Mouse (Mus musculus): ENCODE measurements around the gene Ppp1r7. TPM values are rescaled to one million over a fixed set of nuclear protein-coding genes. Genes with fewer than 3 reads are reported as not detected.
"Not testable (repeated sequence)": the region's sequence is repeated elsewhere in the genome, so short reads cannot be mapped to it uniquely, and the experiment has no call there.

Ppp1r7 gene
- polyA plus RNA-seq (2015; fragmentation: Nextera tagmentation; extraction: Ambion mirVana): 48.0 and 55.7 TPM in 2 replicates

DNA sequence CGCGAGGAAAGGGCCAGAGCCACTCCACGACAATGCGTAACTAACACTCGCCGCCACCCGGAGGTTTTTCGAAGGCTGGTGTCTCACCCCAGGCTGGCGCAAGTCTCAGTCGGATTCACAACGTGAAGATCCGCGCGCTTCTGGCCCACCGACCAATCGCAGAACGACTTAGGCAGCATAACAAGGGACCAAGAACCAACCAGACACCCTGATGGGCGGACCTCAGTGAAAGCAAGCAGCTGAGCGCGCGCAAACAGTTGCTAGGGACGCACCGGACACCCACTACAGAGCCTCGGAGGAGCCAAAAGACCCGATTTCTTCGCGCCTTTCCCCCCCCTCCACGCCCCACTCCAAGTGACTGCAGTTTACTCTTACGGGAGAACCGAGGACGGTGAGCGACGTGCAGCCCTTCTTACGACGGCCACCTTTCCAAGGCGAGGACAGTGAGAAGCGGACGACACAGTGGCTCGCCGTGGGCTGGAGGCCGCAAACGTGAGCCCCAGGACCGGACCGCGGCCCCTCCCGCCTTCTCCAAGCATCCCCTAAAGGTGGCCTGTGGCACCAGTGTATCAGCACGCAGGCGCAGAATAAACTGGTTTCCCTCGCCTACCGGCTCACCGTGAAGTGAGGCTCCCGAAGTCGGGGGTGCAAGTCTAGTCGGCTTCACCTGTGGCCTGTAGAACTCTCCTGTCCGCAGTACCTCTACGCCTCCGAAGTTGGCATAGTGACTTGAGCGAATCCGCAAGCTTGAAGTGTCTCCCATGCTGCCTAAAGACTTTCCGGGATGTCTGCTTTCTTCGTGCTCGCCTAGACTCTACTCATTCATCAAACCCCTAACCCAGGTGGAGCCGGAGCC, at the start of gene Ppp1r7, which contains the start of gene Pask:
Gene Ppp1r7 (plus strand): TSS at position 207 of the 856 bp plus-strand sequence.
Gene Pask (minus strand): TSS at position 835 of the 856 bp plus-strand sequence.
- Histone ChIP-seq H3K4me1 (peaks cover 14% of the 10 kb centered on the region), H3K27me3 (no peaks in the 10 kb centered on the region), H3K36me3 (peaks cover 13% of the 10 kb centered on the region), H3K9ac (peak within 1 kb of the TSS; percentile 87), H3K4me2 (peak within 1 kb of the TSS; percentile 84), H3K9me3 (no peaks in the 10 kb centered on the region), H3K27ac (peak within 1 kb of the TSS; percentile 79), H3K4me3 (peak within 1 kb of the TSS; percentile 98)
- ATAC-seq (ENCODE audit: insufficient number of reproducible peaks, low FRiP score, low TSS enrichment, low read depth): peak; percentile 97
- WGBS: under 1% methylated on average over 63 of the region's 63 CpGs

DNA sequence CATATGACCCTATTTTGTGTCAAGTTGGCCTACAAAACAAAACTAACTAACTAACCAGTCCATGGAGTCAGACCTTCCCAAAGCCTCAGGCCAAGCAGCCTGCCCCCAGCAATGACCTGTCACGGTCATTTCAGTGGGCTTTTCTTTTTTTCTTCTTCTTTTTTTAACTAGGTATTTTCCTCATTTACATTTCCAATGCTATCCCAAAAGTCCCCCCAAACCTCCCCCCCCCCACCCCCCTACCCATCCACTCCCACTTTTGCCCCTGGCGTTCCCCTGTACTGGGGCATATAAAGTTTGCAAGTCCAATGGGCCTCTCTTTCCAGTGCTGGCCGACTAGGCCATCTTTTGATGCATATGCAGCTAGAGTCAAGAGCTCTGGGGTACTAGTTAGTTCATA, 48.2 kb upstream of the Ppp1r7 start:
- not testable (repeated sequence) for H3K27me3 ChIP-seq

DNA sequence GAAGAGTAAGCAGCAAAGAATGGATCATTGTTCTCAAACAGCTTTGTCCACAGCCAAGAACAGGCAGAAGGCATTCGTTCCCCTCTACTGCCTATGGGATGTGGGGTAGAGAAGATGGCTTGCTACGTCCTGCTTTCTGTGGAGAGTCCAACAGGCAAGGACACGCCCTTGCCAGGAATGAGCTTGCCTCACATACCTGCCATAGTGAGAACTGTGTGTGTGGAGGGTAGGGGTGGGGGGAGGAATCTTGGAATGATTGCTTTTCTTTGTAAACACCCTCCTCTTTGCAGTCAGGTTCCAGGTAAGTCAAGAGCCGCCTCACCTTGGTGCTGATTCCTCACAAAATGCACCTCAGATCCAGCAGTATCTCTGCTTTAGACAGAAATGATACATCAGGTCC, 42.9 kb upstream of the Ppp1r7 start:
- Histone ChIP-seq H3K27ac (no peak overlapping the region), H3K4me1 (peaks cover 6% of the 10 kb centered on the region), H3K36me3 (peaks cover 81% of the 10 kb centered on the region), H3K9ac (no peak overlapping the region), H3K4me3 (no peak overlapping the region), H3K4me2 (no peak overlapping the region), H3K27me3 (no peaks in the 10 kb centered on the region), H3K9me3 (no peaks in the 10 kb centered on the region)
- 79% methylated on average over 4 of the region's 4 CpGs for WGBS
- no peak for ATAC-seq (ENCODE audit: insufficient number of reproducible peaks, low FRiP score, low TSS enrichment, low read depth)

More for the DNA sequence above, 48.2 kb upstream of the Ppp1r7 start:
- 67% methylated on average over 3 of the region's 3 CpGs for WGBS
- ATAC-seq (ENCODE audit: insufficient number of reproducible peaks, low FRiP score, low TSS enrichment, low read depth); H3K27ac ChIP-seq; H3K4me3 ChIP-seq; H3K9me3 ChIP-seq; H3K4me1 ChIP-seq; H3K9ac ChIP-seq; H3K4me2 ChIP-seq: not testable (repeated sequence)
- peaks cover 71% of the 10 kb centered on the region for H3K36me3 ChIP-seq

DNA sequence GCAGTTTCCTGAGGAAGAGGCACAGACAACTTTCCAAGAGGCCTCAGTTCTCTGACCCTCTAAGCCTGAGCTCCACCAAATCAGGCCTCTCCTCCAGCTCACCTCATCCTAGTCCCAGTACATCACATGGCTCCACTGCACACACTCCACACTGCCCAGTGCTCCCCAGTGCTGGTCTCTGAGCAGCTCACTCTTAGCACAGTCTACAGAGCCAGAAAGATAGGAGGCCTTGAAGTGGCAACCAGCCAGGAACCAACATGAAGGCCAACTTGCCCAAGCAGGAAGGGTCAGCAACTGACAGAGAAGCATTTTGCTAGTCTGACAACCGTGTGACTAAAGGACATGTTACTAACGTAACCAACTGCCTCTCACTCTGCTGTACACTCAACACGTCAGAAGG, 42.1 kb upstream of the Ppp1r7 start:
- Histone ChIP-seq H3K36me3 (peaks cover 80% of the 10 kb centered on the region), H3K4me1 (peaks cover 12% of the 10 kb centered on the region), H3K27me3 (no peaks in the 10 kb centered on the region), H3K9ac (no peak overlapping the region), H3K27ac (no peak overlapping the region), H3K4me2 (no peak overlapping the region), H3K4me3 (no peak overlapping the region), H3K9me3 (no peaks in the 10 kb centered on the region)
- no peak for ATAC-seq (ENCODE audit: insufficient number of reproducible peaks, low FRiP score, low TSS enrichment, low read depth)
- 87% methylated on average over 3 of the region's 3 CpGs for WGBS

DNA sequence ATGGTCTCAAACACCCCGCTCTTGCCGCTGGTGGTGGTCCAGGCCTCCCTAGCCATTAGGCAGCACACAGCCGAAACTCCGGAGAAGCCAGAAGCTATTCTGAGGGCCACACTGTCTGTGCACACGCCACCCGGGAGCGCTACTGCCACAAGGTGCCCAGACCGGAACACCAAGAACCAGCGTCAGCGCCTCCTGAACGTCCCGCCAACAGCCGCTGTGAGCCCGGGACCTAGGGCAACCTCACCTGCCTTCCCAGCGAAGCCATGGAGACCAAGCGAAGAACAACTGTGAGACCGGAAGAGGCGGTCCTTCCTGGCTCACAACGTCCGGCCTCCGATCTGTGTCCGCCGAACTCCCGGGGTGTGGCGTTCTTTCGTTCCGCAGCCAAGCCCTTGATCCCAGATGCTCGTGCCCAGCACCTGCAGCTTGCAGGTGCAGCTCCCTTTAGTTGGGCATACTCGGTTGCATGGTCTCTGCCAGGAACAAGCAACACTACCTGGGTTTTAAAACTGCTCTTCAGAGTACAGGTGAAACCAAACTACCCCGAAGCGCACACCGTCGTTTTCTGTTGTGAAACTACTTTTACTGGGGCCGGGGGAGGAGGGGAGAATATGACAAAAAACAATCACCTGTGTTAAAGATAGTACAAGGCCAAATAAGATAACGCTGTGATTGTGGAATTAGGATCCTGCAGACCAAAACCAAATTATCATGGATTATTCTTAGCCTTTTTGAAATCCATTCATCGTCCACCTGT, 36.9 kb upstream of the Ppp1r7 start, which contains the start of gene Mterf4:
Gene Mterf4 (minus strand): TSS at position 335 of the 757 bp plus-strand sequence.
- H3K36me3 ChIP-seq: peaks cover 41% of the 10 kb centered on the region
- peak; percentile 76; the same call in 1 of the 2 replicates for ATAC-seq (ENCODE audit: insufficient number of reproducible peaks, low FRiP score, low TSS enrichment, low read depth)
- no peaks in the 10 kb centered on the region for H3K27me3 ChIP-seq
- H3K27ac ChIP-seq: 0 out of 2 replicates have a peak within 1 kb of the TSS, but pooled peaks have one; percentile 54
- H3K9me3 ChIP-seq: no peaks in the 10 kb centered on the region
- 7% methylated on average over 36 of the region's 36 CpGs for WGBS
- H3K4me3 ChIP-seq: peak within 1 kb of the TSS; percentile 74
- H3K4me1 ChIP-seq: peaks cover 15% of the 10 kb centered on the region
- H3K4me2 ChIP-seq: peak within 1 kb of the TSS; percentile 70
- H3K9ac ChIP-seq: peak within 1 kb of the TSS; percentile 70

DNA sequence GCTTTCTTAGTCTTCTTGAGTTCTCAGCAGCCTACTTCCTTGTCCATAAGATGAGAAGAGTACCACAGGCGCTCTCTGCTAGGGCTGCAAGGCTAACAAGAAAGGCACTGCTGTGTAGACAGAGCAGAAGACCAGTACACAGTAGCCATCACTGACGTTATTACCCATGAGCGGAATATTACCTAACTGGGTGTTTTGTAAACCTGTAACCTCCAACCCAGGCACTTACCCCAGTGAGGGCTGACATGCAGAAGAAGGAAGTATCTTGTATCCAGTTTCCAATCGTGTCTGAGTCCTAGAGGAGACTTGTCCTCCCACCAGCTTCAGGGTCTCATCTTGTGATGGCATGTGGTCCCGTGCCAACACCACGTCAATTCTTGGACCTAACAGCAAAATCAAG, 18.7 kb upstream of the Ppp1r7 start:
- Histone ChIP-seq H3K27ac (no peak overlapping the region), H3K4me1 (no peaks in the 10 kb centered on the region), H3K4me3 (no peak overlapping the region), H3K36me3 (peaks cover 79% of the 10 kb centered on the region), H3K9ac (no peak overlapping the region), H3K9me3 (no peaks in the 10 kb centered on the region), H3K4me2 (no peak overlapping the region), H3K27me3 (no peaks in the 10 kb centered on the region)
- 91% methylated on average over 6 of the region's 6 CpGs for WGBS
- no peak for ATAC-seq (ENCODE audit: insufficient number of reproducible peaks, low FRiP score, low TSS enrichment, low read depth)

DNA sequence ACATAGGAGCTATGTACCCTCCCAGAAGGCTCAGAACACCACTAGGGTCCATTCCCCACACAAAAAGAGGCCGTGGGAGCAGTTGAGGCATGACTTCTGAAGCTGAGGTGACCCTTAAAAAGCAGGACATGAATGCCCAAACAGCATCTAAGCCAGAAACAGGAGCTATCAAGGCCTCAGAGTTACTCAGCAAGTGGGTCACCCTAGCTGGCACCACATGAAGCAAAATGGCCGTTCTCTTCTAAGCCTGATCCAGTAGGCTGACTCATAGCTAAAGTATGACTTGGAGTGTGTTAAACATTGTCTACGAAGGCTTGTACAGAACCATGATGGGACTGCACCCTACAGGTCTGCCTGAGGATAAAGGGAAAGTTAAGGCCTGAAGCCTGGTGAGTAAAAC, 16.2 kb upstream of the Ppp1r7 start:
- ATAC-seq (ENCODE audit: insufficient number of reproducible peaks, low FRiP score, low TSS enrichment, low read depth): no peak
- Histone ChIP-seq H3K36me3 (peaks cover 67% of the 10 kb centered on the region), H3K4me1 (no peaks in the 10 kb centered on the region), H3K27ac (no peak overlapping the region), H3K9ac (no peak overlapping the region), H3K9me3 (no peaks in the 10 kb centered on the region), H3K27me3 (no peaks in the 10 kb centered on the region), H3K4me2 (no peak overlapping the region), H3K4me3 (no peak overlapping the region)
- 89% methylated on average over 3 of the region's 3 CpGs for WGBS

DNA sequence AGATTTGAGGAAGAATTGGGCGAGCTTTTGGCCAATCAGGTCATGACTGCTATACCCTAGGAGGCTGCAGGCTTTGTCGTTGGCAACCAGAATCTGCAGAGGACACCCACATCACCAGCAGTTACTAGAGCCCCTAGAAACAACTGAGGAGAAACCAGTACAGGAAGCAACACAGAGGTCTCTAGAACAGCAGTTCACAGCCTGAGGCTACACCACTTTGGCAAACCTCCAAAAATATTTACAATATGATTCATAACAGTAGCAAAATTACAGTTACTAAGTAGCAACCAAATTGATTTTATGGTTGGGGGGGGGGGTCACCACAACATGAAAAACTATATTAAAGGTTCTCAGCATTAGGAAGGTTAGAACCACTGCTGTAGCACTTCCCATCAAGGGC, 8.0 kb upstream of the Ppp1r7 start:
- no peak overlapping the region for H3K27ac ChIP-seq
- no peak overlapping the region for H3K4me3 ChIP-seq
- no peaks in the 10 kb centered on the region for H3K27me3 ChIP-seq
- H3K9ac ChIP-seq: no peak overlapping the region
- no peak overlapping the region for H3K4me2 ChIP-seq
- H3K9me3 ChIP-seq: no peaks in the 10 kb centered on the region
- whole genome bisulfite sequencing: 69% methylated on average over 2 of the region's 2 CpGs
- no peak for ATAC-seq (ENCODE audit: insufficient number of reproducible peaks, low FRiP score, low TSS enrichment, low read depth)
- H3K4me1 ChIP-seq: no peaks in the 10 kb centered on the region
- H3K36me3 ChIP-seq: peaks cover 47% of the 10 kb centered on the region

DNA sequence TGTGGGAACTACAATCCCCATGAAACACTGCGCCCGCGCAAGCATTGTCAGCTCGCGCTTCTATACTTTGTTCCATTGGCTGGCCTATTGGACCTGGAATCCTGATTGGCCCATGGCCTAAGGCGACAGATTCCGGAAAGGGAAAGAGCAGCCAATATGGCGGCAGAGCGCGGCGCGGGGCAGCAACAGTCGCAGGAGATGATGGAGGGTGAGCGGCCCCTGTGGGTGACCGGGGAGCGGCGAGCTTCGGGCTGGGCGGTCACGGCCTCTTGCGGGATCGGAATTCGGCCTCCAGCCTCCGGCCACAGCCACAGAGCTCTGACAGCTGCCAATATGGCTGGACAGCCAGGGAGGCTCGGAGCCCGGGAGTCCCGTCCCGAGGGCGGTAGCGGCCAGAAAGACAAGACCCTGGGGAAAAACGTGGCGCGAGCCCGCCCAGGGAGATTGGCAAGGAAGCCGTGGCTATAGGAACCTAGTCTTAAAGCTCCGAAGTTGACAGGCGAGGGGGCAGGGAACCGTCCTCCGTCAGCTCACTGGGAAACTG, 922 bp downstream of the Ppp1r7 start:
- Histone ChIP-seq H3K36me3 (peaks cover 20% of the 10 kb centered on the region), H3K4me3 (peak overlapping the region; percentile 98), H3K9me3 (no peaks in the 10 kb centered on the region), H3K4me2 (peak overlapping the region; percentile 84), H3K27ac (peak overlapping the region; percentile 79), H3K9ac (peak overlapping the region; percentile 87), H3K27me3 (no peaks in the 10 kb centered on the region), H3K4me1 (peaks cover 14% of the 10 kb centered on the region)
- WGBS: 0% methylated on average over 39 of the region's 39 CpGs
- ATAC-seq (ENCODE audit: insufficient number of reproducible peaks, low FRiP score, low TSS enrichment, low read depth): peak; percentile 92

DNA sequence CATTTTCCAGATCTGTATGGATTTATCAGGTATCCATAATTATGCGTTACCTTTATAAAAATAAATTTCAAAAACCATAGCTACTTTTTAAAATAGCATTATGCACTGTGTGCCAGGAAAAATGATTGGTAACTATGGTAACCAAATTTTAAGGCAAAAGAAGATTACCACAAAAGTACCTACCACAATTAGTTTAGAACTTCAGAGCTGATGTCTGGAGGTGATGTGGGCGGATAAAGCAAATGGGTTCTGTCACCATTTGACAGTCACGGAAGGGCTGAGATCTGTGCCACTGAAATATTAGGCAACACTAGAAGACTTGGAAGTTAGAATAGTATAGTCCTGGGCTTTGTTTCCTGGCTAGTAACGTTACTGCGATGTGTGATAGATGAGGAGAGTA, 4.5 kb downstream of the Ppp1r7 start:
- no peak overlapping the region for H3K4me3 ChIP-seq
- 92% methylated on average over 5 of the region's 5 CpGs for WGBS
- H3K36me3 ChIP-seq: peaks cover 43% of the 10 kb centered on the region
- no peaks in the 10 kb centered on the region for H3K9me3 ChIP-seq
- H3K4me2 ChIP-seq: no peak overlapping the region
- no peak overlapping the region for H3K27ac ChIP-seq
- no peaks in the 10 kb centered on the region for H3K27me3 ChIP-seq
- H3K4me1 ChIP-seq: peaks cover 8% of the 10 kb centered on the region
- ATAC-seq (ENCODE audit: insufficient number of reproducible peaks, low FRiP score, low TSS enrichment, low read depth): no peak
- H3K9ac ChIP-seq: no peak overlapping the region

DNA sequence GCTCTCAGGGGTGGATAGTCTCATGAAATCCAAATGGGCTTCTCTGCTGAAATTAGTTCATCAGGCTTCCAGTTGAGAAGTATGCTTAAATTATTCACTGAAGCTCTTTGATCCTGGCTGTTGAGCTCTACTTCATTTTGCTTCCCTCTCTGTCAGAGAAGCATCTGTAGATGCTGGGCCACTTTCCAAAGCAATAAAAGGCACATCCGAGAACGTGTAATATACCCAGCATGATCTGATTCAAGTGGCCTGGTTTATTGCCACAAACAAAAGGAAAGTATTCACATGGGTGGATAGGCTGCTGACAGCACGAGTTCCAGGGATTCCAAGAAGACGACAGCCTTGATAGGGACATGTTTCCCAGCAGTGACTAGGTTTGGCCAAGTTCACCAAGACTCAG, 7.0 kb downstream of the Ppp1r7 start:
- Histone ChIP-seq H3K9me3 (no peaks in the 10 kb centered on the region), H3K9ac (no peak overlapping the region), H3K4me2 (no peak overlapping the region), H3K36me3 (peaks cover 65% of the 10 kb centered on the region), H3K4me1 (peaks cover under 1% of the 10 kb centered on the region), H3K27me3 (no peaks in the 10 kb centered on the region), H3K27ac (no peak overlapping the region), H3K4me3 (no peak overlapping the region)
- 49% methylated on average over 4 of the region's 4 CpGs for WGBS
- ATAC-seq (ENCODE audit: insufficient number of reproducible peaks, low FRiP score, low TSS enrichment, low read depth): no peak

All from limb, embryonic 15.5 days (tissue).